Mouse (Mus musculus) frontal cortex, adult 2 months (tissue): ENCODE data around the gene Chp1. TPM values are rescaled to one million over a fixed set of nuclear protein-coding genes. Genes with fewer than 3 reads are reported as not detected.
A peak's percentile ranks its signal among the peaks of the same experiment; 100 is the strongest.
"Not testable (repeated sequence)": the region's sequence is repeated elsewhere in the genome, so short reads cannot be mapped to it uniquely, and the experiment has no call there.

Experiments used
- DNase-seq, 2 experiments: peaks; one replicate each; pipeline ENCODE4 v3.0.0; 2022; ENCODE audit warnings: low spot score in 1 of 2; ENCODE audit errors: extremely low spot score in 1 of 2
- polyA plus RNA-seq: library from polyadenylated mRNA; depleted of rRNA; stranded (reverse); fragments of >200 nt; gene quantifications from 2 replicates; pipeline ENCODE4 v1.2.3, GENCODE M21; 2012

The Chp1 gene
- polyA plus RNA-seq, 1 experiment, result 117 TPM

- DNase-seq, result no peak
Observed at GRCm38 (mm10) chr2:119561794-119562193, 14.3 kb downstream of the Chp1 start.

GRCm38 (mm10) chr2:119565284-119565683 is 17.8 kb downstream of the Chp1 start:
- no peak for DNase-seq

- DNase-seq, result no peak
Observed at GRCm38 (mm10) chr2:119566182-119566855, 18.8 kb downstream of the Chp1 start.

GRCm38 (mm10) chr2:119572471-119572870 is 25.0 kb downstream of the Chp1 start:
- DNase-seq, result no peak

- DNase-seq, result no peak
Observed at GRCm38 (mm10) chr2:119581571-119581970, 34.1 kb downstream of the Chp1 start.

GRCm38 (mm10) chr2:119583439-119583838 is 35.9 kb downstream of the Chp1 start:
- no peak for DNase-seq

GRCm38 (mm10) chr2:119584282-119584681 is 36.8 kb downstream of the Chp1 start:
- DNase-seq, result no peak

- DNase-seq, result peak in 1 of 2 experiments; percentile 45
Observed at GRCm38 (mm10) chr2:119587383-119587782, 39.9 kb downstream of the Chp1 start.

GRCm38 (mm10) chr2:119591247-119591646 is 43.8 kb downstream of the Chp1 start:
- DNase-seq, result no peak

GRCm38 (mm10) chr2:119593765-119594112 is 46.2 kb downstream of the Chp1 start:
- DNase-seq, result no peak

GRCm38 (mm10) chr2:119594113-119594981 is 46.9 kb downstream of the Chp1 start:
- DNase-seq, result peak; percentile 95 to 99

GRCm38 (mm10) chr2:119595308-119595707 is 47.8 kb downstream of the Chp1 start:
- DNase-seq, result no peak

GRCm38 (mm10) chr2:119596781-119597330 is 49.4 kb downstream of the Chp1 start:
- peak in 1 of 2 experiments; percentile 63 for DNase-seq

- peak in 1 of 2 experiments; percentile 57 for DNase-seq
Observed at GRCm38 (mm10) chr2:119601027-119601426, 53.5 kb downstream of the Chp1 start.

GRCm38 (mm10) chr2:119601575-119601974 is 54.1 kb downstream of the Chp1 start:
- DNase-seq, result not testable (repeated sequence)

- DNase-seq, result no peak
Observed at GRCm38 (mm10) chr2:119602488-119602887, 55.0 kb downstream of the Chp1 start.

- no peak for DNase-seq
Observed at GRCm38 (mm10) chr2:119603909-119604308, 56.4 kb downstream of the Chp1 start.

- DNase-seq, result no peak
Observed at GRCm38 (mm10) chr2:119605361-119605973, 58.0 kb downstream of the Chp1 start.

GRCm38 (mm10) chr2:119607023-119607422 is 59.5 kb downstream of the Chp1 start:
- DNase-seq, result no peak

- DNase-seq, result no peak
Observed at GRCm38 (mm10) chr2:119617841-119618198, 70.3 kb downstream of the Chp1 start.
